Mouse (Mus musculus): ENCODE measurements around the gene Large2. TPM values are rescaled to one million over a fixed set of nuclear protein-coding genes. Genes with fewer than 3 reads are reported as not detected.
"Not testable (repeated sequence)": the region's sequence is repeated elsewhere in the genome, so short reads cannot be mapped to it uniquely, and the experiment has no call there.

The Large2 gene
- polyA plus RNA-seq, 1 experiment from 2014 or later = 13.0 TPM

DNA sequence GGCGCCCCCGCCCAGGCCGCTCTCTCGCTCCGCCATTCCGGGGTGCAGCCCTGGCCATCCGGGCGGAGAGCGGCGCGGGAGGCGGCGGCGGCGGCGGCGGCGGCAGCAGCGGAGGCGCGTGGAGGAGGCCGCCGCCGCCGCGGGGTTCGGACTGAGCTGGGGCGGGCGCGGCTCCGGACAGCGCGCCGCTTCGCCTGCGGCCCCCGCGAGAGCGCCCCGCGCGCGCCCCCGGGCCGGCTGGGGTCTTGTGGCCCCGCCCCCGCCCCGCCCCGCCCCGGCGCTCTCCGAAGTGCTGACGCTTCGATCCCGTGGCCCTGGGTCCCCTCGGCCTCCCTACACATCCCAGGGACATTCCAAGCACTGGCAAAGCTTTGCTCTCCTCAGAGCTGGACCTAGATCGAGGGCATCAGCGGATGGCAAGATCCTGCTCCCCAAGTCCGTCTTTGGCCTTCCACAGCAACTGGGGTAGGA, 26.5 kb upstream of the Large2 start, which contains the start of gene Mapk8ip1:
Gene Mapk8ip1 (minus strand): TSS at position 173 of the 471 bp plus-strand sequence.
- Histone ChIP-seq H3K4me1 (peaks cover 16% of the 10 kb centered on the region), H3K9me3 (replicated peaks) (no peaks in the 10 kb centered on the region), H3K27me3 (ENCODE audit: low read depth, poor library complexity, severe bottlenecking) (peaks cover 35% of the 10 kb centered on the region), H3K4me3 (peak within 1 kb of the TSS; percentile 73), H3K36me3 (peaks cover 28% of the 10 kb centered on the region), H3K27ac (peak within 1 kb of the TSS; percentile 61)
- peak; percentile 76 for DNase-seq (ENCODE audit: low spot score)
- 10% methylated on average over 34 of the region's 59 CpGs for WGBS

DNA sequence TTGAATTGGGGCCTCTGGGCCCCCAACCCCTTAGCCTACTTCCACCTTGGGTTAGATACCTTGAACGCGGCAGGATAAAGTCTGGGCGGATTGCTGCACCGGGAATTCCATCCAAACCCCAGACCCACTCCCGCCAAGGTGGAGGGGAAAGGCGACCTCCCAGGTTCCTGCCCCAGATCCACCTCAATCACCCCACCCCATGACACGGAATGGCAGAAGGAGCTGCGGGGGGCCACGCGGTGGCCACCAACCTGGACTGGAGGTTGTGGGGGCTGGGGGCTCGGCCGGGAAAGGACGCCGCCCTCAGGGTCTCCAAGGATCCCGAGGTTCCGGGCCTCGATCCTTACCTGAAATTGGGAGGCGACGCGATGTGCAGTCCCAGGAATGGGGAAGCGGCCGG, 26.0 kb upstream of the Large2 start:
- no peak for DNase-seq (ENCODE audit: low spot score)
- 2% methylated on average over 22 of the region's 22 CpGs for WGBS
- H3K4me1 ChIP-seq = peaks cover 16% of the 10 kb centered on the region
- H3K27me3 ChIP-seq (ENCODE audit: low read depth, poor library complexity, severe bottlenecking) = peaks cover 35% of the 10 kb centered on the region
- peak overlapping the region; percentile 61 for H3K27ac ChIP-seq
- peak overlapping the region; percentile 73 for H3K4me3 ChIP-seq
- peaks cover 23% of the 10 kb centered on the region for H3K36me3 ChIP-seq
- H3K9me3 ChIP-seq (replicated peaks) = no peaks in the 10 kb centered on the region

DNA sequence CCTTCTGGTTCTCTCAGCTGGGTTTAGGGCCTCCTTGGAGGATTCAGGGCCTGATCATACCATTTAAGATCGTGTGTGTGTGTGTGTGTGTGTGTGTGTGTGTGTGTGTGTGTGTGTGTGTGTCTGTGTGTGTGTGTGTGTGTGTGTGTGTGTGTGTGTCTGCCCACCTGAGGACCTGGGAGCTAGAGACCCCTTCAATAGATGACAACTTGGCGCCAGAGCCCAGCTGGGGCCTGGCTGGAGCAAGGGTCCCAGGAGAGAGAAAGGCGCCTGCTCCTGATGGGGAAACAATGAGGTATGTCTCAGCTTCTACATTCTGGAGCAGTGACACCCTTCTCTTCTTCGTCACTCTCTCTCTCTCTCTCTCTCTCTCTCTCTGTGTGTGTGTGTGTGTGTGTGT, 25.2 kb upstream of the Large2 start:
- not testable (repeated sequence) for H3K27ac ChIP-seq; H3K4me3 ChIP-seq; H3K9me3 ChIP-seq (replicated peaks); DNase-seq (ENCODE audit: low spot score)
- Histone ChIP-seq H3K27me3 (ENCODE audit: low read depth, poor library complexity, severe bottlenecking) (peaks cover 35% of the 10 kb centered on the region), H3K4me1 (peaks cover 15% of the 10 kb centered on the region), H3K36me3 (peaks cover 15% of the 10 kb centered on the region)
- 65% methylated on average over 4 of the region's 4 CpGs for WGBS

DNA sequence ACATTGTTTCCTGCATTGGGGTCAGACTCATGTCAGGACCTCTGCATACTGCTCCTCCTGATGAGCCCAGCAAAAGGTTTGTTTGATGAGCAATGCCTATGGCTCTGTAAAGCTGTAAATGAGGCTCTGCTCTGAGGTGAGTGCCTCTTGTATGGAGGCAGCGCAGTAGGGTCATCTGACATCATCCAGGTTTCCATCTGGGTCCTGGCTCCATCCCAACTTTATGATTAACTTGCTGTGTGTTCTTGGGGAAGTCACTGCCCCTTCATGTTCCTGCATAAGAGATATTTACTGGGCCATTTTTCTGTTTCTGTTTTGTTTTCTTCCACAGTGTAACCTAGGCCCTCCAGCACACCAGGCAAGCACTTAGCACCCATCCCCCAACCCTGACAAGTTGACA, 22.8 kb upstream of the Large2 start:
- Histone ChIP-seq H3K4me3 (no peak overlapping the region), H3K4me1 (peaks cover 28% of the 10 kb centered on the region), H3K27me3 (ENCODE audit: low read depth, poor library complexity, severe bottlenecking) (peaks cover 48% of the 10 kb centered on the region), H3K27ac (no peak overlapping the region), H3K9me3 (replicated peaks) (no peaks in the 10 kb centered on the region), H3K36me3 (no peaks in the 10 kb centered on the region)
- 85% methylated on average over 1 of the region's 1 CpGs for WGBS
- no peak for DNase-seq (ENCODE audit: low spot score)

DNA sequence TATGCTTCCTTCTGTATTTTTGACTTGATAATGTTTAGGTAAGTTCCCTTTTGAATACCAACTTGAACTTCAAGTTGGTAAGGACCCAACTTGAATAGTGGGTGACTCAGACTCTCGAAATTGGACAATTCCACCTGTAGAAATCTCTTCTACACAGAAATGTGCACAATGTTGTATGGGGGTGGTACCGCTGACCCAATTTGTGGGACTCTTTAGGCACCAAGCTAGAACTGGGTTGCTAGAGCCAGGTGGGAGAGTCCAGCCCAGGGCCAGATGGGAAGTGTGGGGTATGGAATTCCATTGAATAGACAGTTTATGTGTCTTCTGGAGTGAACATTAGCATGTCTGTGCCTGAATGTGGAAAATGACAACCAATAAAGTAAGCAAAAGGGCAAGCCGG, 20.9 kb upstream of the Large2 start:
- DNase-seq (ENCODE audit: low spot score) = no peak
- Histone ChIP-seq H3K27ac (no peak overlapping the region), H3K27me3 (ENCODE audit: low read depth, poor library complexity, severe bottlenecking) (peaks cover 38% of the 10 kb centered on the region), H3K9me3 (replicated peaks) (no peaks in the 10 kb centered on the region), H3K4me3 (no peak overlapping the region), H3K4me1 (peaks cover 37% of the 10 kb centered on the region), H3K36me3 (no peaks in the 10 kb centered on the region)
- 91% methylated on average over 3 of the region's 3 CpGs for WGBS

DNA sequence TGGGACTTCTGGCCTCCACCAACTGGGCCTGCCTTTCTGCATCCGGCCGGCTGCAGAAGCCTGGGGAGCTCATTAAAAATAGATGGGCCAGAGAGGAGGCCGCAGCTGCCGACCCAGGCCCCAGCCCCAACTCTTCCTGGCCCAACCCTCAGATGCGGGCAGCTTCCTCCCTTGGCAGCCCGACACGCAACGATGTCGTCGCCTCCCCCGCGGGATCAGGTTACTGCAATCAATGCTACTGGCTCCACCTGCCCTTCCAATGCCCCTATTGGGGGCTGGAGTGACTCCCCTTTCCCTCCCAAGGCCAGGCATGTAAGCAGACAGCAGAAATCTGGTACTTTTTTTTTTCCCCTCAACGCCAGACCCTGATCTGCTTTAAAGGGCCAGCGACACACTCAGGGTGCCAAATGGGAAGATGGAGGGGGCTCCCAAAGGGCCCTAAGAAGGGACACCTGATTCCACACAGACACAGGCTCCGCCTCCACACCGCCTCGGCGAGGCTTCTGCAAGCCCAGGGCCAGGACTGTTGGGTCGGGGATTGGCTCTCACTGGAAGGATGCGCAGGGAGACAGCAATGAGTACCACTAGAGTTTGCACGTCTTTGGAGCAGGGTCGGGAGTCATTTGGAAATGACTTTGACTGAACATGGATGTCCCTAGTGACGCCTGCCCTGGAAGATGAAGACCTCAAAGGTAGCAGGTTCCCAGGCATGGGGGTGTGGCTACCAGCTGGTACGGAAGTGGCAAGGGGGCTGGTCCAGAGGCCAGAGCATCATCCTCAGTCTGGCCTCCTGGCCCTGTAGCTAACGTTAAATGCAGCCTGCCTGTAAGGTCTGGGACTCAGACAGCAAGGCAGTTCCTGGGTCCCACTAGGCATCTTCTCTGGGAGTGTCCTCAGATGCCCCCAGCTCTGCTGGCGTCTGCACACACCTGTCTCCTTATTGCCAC, 17.9 kb upstream of the Large2 start:
- H3K27me3 ChIP-seq (ENCODE audit: low read depth, poor library complexity, severe bottlenecking) = peaks cover 24% of the 10 kb centered on the region
- DNase-seq (ENCODE audit: low spot score) = peak; percentile 86
- WGBS = 3% methylated on average over 26 of the region's 26 CpGs
- peak overlapping the region; percentile 58 for H3K4me3 ChIP-seq
- peaks cover 64% of the 10 kb centered on the region for H3K4me1 ChIP-seq
- peaks cover 5% of the 10 kb centered on the region for H3K36me3 ChIP-seq
- no peaks in the 10 kb centered on the region for H3K9me3 ChIP-seq (replicated peaks)
- peak overlapping the region; percentile 89 for H3K27ac ChIP-seq

DNA sequence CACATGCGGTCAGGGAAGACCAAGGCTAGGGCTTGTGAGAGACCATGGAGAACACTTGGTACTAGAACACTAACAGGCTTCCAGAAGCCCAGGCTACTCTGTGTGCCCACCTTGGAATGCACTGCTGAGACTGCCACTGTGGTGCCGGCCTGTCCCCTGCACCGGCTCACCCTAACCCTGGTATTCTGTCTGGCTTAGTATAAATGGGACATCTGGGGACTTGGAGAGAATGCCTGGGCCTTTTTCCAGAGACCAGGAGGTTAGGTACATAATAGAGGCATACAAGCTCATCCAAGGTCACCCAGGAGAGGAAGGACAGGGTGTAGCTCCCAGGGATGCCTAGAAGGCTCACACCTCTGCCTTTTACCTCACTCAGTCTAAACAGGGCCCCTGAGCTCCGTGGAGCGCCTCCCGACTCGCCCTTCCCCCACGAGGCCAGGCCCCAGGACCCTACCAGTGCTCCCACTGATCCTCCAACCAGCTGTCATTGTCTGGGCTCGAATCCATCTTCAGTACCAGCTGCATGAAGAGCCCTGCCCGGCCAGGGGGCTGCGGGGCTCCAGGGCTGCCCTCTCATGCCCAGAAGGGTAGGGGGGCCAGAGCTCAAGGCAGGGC, 17.1 kb upstream of the Large2 start:
- Histone ChIP-seq H3K4me1 (peaks cover 65% of the 10 kb centered on the region), H3K27me3 (ENCODE audit: low read depth, poor library complexity, severe bottlenecking) (peaks cover 21% of the 10 kb centered on the region), H3K36me3 (peaks cover 12% of the 10 kb centered on the region), H3K27ac (peak overlapping the region; percentile 89), H3K4me3 (peak overlapping the region; percentile 58), H3K9me3 (replicated peaks) (no peaks in the 10 kb centered on the region)
- no peak for DNase-seq (ENCODE audit: low spot score)
- WGBS = 24% methylated on average over 11 of the region's 11 CpGs

DNA sequence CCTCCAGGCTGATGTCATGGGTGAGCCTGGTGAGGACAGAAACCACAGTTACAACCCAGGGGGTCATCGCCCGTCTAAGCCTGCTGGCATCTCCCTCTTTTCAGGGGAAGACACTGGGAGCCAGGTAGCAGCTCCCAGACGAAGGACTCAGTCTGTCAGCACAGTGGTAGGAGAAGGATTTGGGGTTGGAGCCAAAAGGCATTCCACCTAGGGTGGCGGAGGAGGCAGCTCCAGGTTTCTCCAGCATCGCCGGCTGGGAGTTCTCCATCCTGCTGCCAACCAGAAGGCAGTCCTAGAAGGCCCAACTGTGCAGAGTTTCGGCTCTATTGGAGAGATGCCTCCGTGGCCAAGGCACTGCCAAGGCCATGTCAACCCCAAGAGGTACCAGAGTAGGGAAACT, 16.4 kb upstream of the Large2 start:
- Histone ChIP-seq H3K36me3 (peaks cover 19% of the 10 kb centered on the region), H3K4me1 (peaks cover 65% of the 10 kb centered on the region), H3K27me3 (ENCODE audit: low read depth, poor library complexity, severe bottlenecking) (peaks cover 18% of the 10 kb centered on the region), H3K4me3 (peak overlapping the region; percentile 58), H3K9me3 (replicated peaks) (no peaks in the 10 kb centered on the region), H3K27ac (peak overlapping the region; percentile 89; the same call in 1 of the 2 replicates)
- DNase-seq (ENCODE audit: low spot score) = no peak
- WGBS = 91% methylated on average over 8 of the region's 8 CpGs

DNA sequence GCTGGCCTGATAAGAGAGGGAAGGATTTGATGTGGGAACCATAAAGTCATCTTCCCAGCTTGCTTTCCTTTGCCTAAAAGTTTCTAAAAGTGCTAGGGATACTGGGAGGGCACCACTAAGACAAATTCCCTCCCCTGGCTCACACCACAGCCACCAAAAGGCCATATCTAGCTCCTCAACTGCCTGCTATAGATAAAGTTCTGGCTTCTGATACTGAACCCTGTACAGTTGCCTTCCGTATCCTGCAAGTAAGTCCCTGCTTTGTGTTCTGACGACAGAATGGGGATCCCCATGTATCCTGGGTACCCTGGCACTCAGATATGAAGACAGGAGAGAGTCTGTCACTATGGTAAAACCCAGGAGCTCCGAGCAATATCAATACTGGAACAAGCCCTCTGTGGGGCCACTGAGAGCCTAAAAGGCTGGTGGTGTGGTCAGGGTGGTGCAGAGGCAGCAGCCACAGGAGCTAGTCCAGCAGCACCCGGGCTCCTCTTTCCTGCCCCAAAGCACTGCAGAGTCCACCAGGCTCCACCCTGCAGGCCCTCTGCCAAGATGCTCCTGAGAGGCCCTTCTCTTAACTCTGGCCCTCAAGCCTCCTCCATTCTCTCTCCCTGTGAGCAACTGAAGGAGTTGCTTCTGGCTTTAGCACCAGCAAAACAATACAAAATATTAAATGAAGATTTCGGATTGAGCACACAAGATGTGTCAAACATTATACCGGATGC, 15.7 kb upstream of the Large2 start:
- H3K36me3 ChIP-seq = peaks cover 27% of the 10 kb centered on the region
- WGBS = 83% methylated on average over 6 of the region's 6 CpGs
- H3K27ac ChIP-seq = peak overlapping the region; percentile 10; the same call in 1 of the 2 replicates
- no peak for DNase-seq (ENCODE audit: low spot score)
- peaks cover 65% of the 10 kb centered on the region for H3K4me1 ChIP-seq
- peaks cover 18% of the 10 kb centered on the region for H3K27me3 ChIP-seq (ENCODE audit: low read depth, poor library complexity, severe bottlenecking)
- H3K4me3 ChIP-seq = no peak overlapping the region
- H3K9me3 ChIP-seq (replicated peaks) = no peaks in the 10 kb centered on the region

DNA sequence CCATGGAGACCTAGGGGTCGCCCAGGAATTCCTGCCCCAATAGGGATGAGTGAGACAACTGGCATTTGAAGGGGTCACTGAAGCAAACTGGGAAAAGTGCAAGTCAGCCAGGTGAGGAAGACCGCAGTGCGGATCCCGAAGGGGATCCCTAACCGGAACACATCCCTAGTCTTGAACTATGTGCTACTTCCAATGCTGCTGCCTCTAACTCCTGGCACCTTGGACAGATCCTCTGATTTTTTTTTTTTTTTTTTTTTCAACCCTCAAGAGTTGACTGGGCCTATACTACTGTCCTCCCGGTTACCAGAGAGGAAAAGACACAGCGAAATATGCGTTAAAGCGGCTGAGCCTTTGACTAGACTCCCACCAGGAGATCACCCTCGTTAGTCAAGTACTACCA, 15.0 kb upstream of the Large2 start:
- Histone ChIP-seq H3K4me1 (peaks cover 65% of the 10 kb centered on the region), H3K27ac (peak overlapping the region; percentile 91), H3K27me3 (ENCODE audit: low read depth, poor library complexity, severe bottlenecking) (peaks cover 18% of the 10 kb centered on the region), H3K9me3 (replicated peaks) (no peaks in the 10 kb centered on the region), H3K4me3 (peak overlapping the region; percentile 66), H3K36me3 (peaks cover 34% of the 10 kb centered on the region)
- DNase-seq (ENCODE audit: low spot score) = no peak
- 6% methylated on average over 10 of the region's 10 CpGs for WGBS

DNA sequence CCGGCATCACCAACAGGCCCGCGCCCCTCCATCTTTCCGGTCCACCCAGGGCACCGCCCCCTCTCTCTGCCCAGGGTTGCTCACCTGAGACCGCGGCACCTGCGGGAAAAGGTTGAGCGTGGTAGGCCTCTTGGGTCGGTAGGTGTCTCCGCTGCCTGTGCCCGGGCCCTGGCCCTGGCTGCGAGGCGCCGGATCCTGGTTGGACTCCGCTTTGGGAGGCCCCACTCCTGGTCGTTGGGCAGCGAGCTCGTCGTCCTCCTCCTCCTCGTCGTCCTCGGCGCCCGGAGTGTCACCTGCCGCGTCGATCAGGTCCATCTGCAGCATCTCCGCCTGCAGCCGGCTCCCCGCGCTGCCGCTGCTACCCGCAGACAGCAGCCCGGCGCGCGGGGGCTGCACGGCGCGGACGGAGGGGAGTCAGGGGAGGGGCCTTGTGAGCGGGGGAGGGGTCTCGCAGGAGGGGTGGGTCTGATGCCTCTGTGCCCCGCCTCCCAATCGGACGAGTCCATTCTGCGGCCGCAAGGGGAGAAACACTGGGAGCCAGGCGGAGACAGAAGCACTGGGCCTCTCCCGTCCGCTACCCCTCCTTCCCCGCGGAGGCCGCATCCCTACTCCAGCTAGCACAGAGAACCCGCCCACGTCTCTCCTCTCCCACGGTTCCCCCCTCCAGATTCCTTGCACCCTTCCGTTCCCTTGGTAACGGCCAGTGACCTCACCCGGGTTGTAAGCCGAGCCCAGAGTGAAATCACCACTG, 14.4 kb upstream of the Large2 start:
- H3K36me3 ChIP-seq = peaks cover 40% of the 10 kb centered on the region
- peak overlapping the region; percentile 91 for H3K27ac ChIP-seq
- peaks cover 62% of the 10 kb centered on the region for H3K4me1 ChIP-seq
- H3K27me3 ChIP-seq (ENCODE audit: low read depth, poor library complexity, severe bottlenecking) = peaks cover 18% of the 10 kb centered on the region
- H3K4me3 ChIP-seq = peak overlapping the region; percentile 66
- under 1% methylated on average over 62 of the region's 62 CpGs for WGBS
- H3K9me3 ChIP-seq (replicated peaks) = no peaks in the 10 kb centered on the region
- DNase-seq (ENCODE audit: low spot score) = peak; percentile 94

DNA sequence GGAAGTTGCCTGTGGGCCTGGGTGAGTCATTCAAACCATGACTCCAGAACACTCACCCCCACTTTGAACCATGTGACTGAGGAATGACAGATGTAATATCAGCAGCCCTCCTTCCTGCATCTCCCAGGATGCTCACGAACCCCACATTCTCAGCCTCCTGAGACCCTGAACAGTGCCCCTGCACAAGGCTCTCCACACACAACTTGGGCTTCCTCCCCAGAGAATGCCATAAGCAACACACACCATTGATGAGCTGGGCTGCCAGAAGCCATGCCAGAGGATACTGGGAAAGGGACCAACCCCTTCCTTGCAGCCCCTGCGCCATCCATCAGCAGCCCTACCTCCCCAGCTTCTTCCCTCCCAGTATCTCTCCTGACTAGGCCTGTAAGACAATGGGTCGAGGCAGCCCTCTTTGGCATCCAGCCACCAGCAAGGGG, 13.4 kb upstream of the Large2 start:
- H3K36me3 ChIP-seq = peaks cover 49% of the 10 kb centered on the region

More for the DNA sequence above, 13.4 kb upstream of the Large2 start:
- H3K27ac ChIP-seq = peak overlapping the region; percentile 91; the same call in 1 of the 2 replicates
- H3K4me3 ChIP-seq = peak overlapping the region; percentile 66
- H3K27me3 ChIP-seq (ENCODE audit: low read depth, poor library complexity, severe bottlenecking) = peaks cover 10% of the 10 kb centered on the region
- 69% methylated on average over 3 of the region's 3 CpGs for WGBS
- H3K9me3 ChIP-seq (replicated peaks) = no peaks in the 10 kb centered on the region
- peaks cover 56% of the 10 kb centered on the region for H3K4me1 ChIP-seq
- DNase-seq (ENCODE audit: low spot score) = no peak

All from limb, embryonic 10.5 days (tissue).